Mouse (Mus musculus) neural tube, embryonic 11.5 days (tissue): ENCODE measurements around the gene Ubxn10. TPM values are rescaled to one million over a fixed set of nuclear protein-coding genes. Genes with fewer than 3 reads are reported as not detected.

Experiments
- ATAC-seq: fragments of 200-750 bp; cut with Nextera tagmentation; 2 replicates; pipeline ENCODE4 v1.8.0; 2017; ENCODE audit warnings: moderate number of reproducible peaks, mild to moderate bottlenecking, moderate TSS enrichment, moderate library complexity; ENCODE audit not compliant: insufficient read depth, low FRiP score, low TSS enrichment
- DNase-seq: peaks from one replicate; pipeline ENCODE4 v3.0.0-alpha.2; 2015; ENCODE audit warnings: low spot score
- H3K27ac ChIP-seq: fragments of 300-500 bp; sonication (generic); 2 replicates; pipeline ENCODE4 v1.5.1; 2014; ENCODE audit warnings: low read depth, mild to moderate bottlenecking, low read length
- H3K27me3 ChIP-seq: fragments of 300-500 bp; sonication (generic); 2 replicates; pipeline ENCODE4 v1.6.1; 2014; ENCODE audit warnings: mild to moderate bottlenecking, low read length, mixed read lengths; ENCODE audit not compliant: control insufficient read depth, insufficient read depth
- H3K36me3 ChIP-seq: fragments of 300-500 bp; sonication (generic); 2 replicates; pipeline ENCODE4 v1.6.1; 2014; ENCODE audit warnings: mild to moderate bottlenecking, low read length, moderate library complexity, mixed read lengths; ENCODE audit not compliant: control insufficient read depth, insufficient read depth
- H3K4me1 ChIP-seq: fragments of 300-500 bp; sonication (generic); 2 replicates; pipeline ENCODE4 v1.6.1; 2014; ENCODE audit warnings: low read length, mixed read lengths; ENCODE audit not compliant: control insufficient read depth, insufficient read depth
- H3K4me2 ChIP-seq: fragments of 300-500 bp; sonication (generic); 2 replicates; pipeline ENCODE4 v1.6.1; 2014; ENCODE audit warnings: low read depth, mild to moderate bottlenecking, moderate library complexity
- H3K4me3 ChIP-seq: fragments of 300-500 bp; sonication (generic); 2 replicates; pipeline ENCODE4 v1.5.1; 2014; ENCODE audit warnings: low read depth, low read length
- H3K9ac ChIP-seq: fragments of 300-500 bp; sonication (generic); 2 replicates; pipeline ENCODE4 v1.6.1; 2014; ENCODE audit warnings: mild to moderate bottlenecking, low read length
- H3K9me3 ChIP-seq: fragments of 300-500 bp; sonication (generic); 2 replicates; pipeline ENCODE4 v1.6.1; 2016; ENCODE audit warnings: low read length; ENCODE audit not compliant: control insufficient read depth
- WGBS: fragments of 180-500 bp; shearing (Covaris S2); extraction: QIAGEN DNeasy Blood & Tissue Kit; methylation state at CpG from one replicate; pipeline ENCODE4 v1.1.7; 2014; 5-methylcytosine and 5-hydroxymethylcytosine counted together
- polyA plus RNA-seq: library from polyadenylated mRNA; unstranded; fragments of >200 nt; fragmentation: Nextera tagmentation; extraction: Ambion mirVana; gene quantifications from 2 replicates; pipeline ENCODE4 v1.2.1, GENCODE M21; 2014

Gene Ubxn10
- polyA plus RNA-seq, 1 experiment from 2014 or later, result 1.0 TPM

DNA sequence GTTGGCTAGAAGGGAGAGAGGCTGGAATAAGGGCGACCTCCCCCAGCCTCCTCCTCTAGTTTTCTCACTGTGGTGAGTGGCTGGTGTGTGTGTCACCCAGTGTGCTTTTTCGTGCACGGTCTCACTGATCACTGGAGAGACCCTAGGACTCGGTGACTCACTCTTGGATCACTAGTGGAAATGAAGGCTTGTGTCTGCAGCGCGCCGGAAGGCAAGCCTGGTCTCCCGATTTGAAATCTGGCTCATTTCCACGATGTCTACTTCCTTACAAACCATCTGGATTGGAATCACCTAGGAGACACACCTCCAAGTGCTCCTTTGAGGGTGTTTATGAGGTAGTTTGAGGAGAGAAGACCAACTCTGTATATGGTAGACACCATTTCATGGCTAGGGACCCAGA, 9.9 kb upstream of the Ubxn10 start:
- Histone ChIP-seq H3K4me1 (no peaks in the 10 kb centered on the region), H3K27me3 (no peaks in the 10 kb centered on the region), H3K9me3 (no peaks in the 10 kb centered on the region), H3K4me3 (no peak overlapping the region), H3K36me3 (no peaks in the 10 kb centered on the region), H3K4me2 (no peak overlapping the region), H3K27ac (no peak overlapping the region), H3K9ac (no peak overlapping the region)
- WGBS, result 91% methylated on average over 9 of the region's 9 CpGs
- DNase-seq, result no peak
- ATAC-seq, result no peak

- peak; percentile 60 for DNase-seq
- Histone ChIP-seq H3K9ac (no peak overlapping the region), H3K27ac (no peak overlapping the region), H3K36me3 (no peaks in the 10 kb centered on the region), H3K4me2 (no peak overlapping the region), H3K27me3 (no peaks in the 10 kb centered on the region), H3K4me3 (no peak overlapping the region), H3K9me3 (no peaks in the 10 kb centered on the region), H3K4me1 (no peaks in the 10 kb centered on the region)
- WGBS, result 62% methylated on average over 4 of the region's 4 CpGs
- no peak for ATAC-seq
These were observed 8.9 kb upstream of the Ubxn10 start for GRCm38 (mm10) chr4:138745884-138746283.

DNA sequence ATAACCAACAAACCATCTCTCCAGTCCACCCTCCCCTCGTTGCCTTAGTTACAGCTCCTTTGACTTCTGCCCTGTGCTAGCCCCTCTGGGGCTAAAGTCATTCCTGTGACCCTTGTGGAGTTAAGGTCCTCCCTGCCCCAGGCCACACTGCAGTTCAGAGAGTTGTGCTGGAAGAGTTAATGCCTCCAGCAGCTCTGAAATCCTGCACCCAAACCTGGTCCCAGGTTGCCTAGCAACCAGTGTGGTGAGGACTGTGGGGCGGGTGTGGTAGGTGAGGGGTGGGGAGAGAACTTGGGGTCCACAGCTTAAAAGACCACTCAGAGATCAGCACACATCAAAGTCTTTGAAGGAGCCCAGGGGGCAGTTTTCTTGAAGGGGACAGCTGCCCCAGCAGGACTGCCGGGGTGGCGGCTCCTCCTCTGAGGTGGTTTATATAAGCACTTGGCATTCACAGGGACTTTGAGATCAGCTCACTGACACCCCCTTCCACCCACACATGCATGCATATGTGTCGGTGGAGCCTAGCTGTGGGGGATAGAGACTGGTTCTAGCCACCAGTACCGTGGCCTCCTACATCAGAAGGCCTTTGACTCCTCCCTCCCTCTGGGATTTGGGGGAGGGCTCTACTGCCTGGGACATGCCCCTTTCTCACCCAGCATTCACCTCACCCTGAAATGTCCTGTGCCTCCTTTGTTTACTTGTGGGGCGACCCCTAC, 2.3 kb upstream of the Ubxn10 start:
- Histone ChIP-seq H3K4me3 (no peak overlapping the region), H3K27me3 (no peaks in the 10 kb centered on the region), H3K36me3 (no peaks in the 10 kb centered on the region), H3K9ac (no peak overlapping the region), H3K9me3 (no peaks in the 10 kb centered on the region), H3K27ac (no peak overlapping the region), H3K4me1 (peaks cover 7% of the 10 kb centered on the region), H3K4me2 (no peak overlapping the region)
- 12% methylated on average over 7 of the region's 7 CpGs for WGBS
- DNase-seq (peak; percentile 33), ATAC-seq (no peak)

GRCm38 (mm10) chr4:138734863-138735262, 2.1 kb downstream of the Ubxn10 start:
- no peak overlapping the region for H3K4me3 ChIP-seq
- H3K4me1 ChIP-seq, result peaks cover 7% of the 10 kb centered on the region
- no peak overlapping the region for H3K9ac ChIP-seq
- no peaks in the 10 kb centered on the region for H3K27me3 ChIP-seq
- H3K9me3 ChIP-seq, result no peaks in the 10 kb centered on the region
- ATAC-seq, result no peak
- no peaks in the 10 kb centered on the region for H3K36me3 ChIP-seq
- H3K4me2 ChIP-seq, result no peak overlapping the region
- 96% methylated on average over 4 of the region's 4 CpGs for WGBS
- no peak for DNase-seq
- H3K27ac ChIP-seq, result no peak overlapping the region

DNA sequence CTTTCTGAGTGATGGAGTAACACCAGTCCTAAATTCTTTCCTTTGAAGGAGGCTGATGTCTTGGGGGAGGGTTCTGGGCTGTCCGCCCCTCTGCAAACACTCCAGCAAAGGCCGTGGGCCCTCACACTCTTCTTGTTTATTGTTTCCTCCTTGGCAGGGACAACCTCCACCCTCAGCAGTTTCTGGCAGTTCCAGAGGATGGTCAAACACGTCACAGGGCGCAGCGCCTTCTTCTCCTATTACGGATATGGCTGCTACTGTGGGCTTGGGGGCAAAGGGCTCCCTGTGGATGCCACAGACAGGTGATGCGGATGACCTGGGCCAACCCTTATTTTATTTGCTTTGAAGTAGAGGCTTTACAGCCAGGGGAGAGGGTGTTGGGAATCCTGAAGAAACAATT, 2.9 kb downstream of the Ubxn10 start:
- H3K36me3 ChIP-seq, result no peaks in the 10 kb centered on the region
- peaks cover 3% of the 10 kb centered on the region for H3K4me1 ChIP-seq
- ATAC-seq (no peak), DNase-seq (no peak)
- WGBS, result 66% methylated on average over 7 of the region's 7 CpGs
- H3K4me3 ChIP-seq, result no peak overlapping the region
- no peak overlapping the region for H3K27ac ChIP-seq
- H3K9me3 ChIP-seq, result no peaks in the 10 kb centered on the region
- no peak overlapping the region for H3K9ac ChIP-seq
- H3K27me3 ChIP-seq, result no peaks in the 10 kb centered on the region
- no peak overlapping the region for H3K4me2 ChIP-seq

GRCm38 (mm10) chr4:138729018-138729703, 7.8 kb downstream of the Ubxn10 start:
- Histone ChIP-seq H3K27me3 (no peaks in the 10 kb centered on the region), H3K4me3 (no peak overlapping the region), H3K27ac (no peak overlapping the region), H3K36me3 (no peaks in the 10 kb centered on the region), H3K9me3 (no peaks in the 10 kb centered on the region), H3K9ac (no peak overlapping the region), H3K4me2 (no peak overlapping the region), H3K4me1 (peaks cover 6% of the 10 kb centered on the region)
- ATAC-seq (no peak), DNase-seq (no peak)
- WGBS, result 38% methylated on average over 9 of the region's 9 CpGs

- peaks cover 8% of the 10 kb centered on the region for H3K4me1 ChIP-seq
- no peak overlapping the region for H3K9ac ChIP-seq
- no peaks in the 10 kb centered on the region for H3K36me3 ChIP-seq
- no peaks in the 10 kb centered on the region for H3K9me3 ChIP-seq
- no peak for ATAC-seq
- H3K27ac ChIP-seq, result no peak overlapping the region
- WGBS, result 80% methylated on average over 5 of the region's 5 CpGs
- H3K4me2 ChIP-seq, result peak overlapping the region; percentile 43; the same call in 1 of the 2 replicates
- no peaks in the 10 kb centered on the region for H3K27me3 ChIP-seq
- no peak for DNase-seq
- no peak overlapping the region for H3K4me3 ChIP-seq
These were observed 11.2 kb downstream of the Ubxn10 start for GRCm38 (mm10) chr4:138725751-138726150.

GRCm38 (mm10) chr4:138725127-138725461, 11.9 kb downstream of the Ubxn10 start:
- Histone ChIP-seq H3K27ac (no peak overlapping the region), H3K4me2 (peak overlapping the region; percentile 43)
- peak; percentile 69; the same call in 1 of the 2 replicates for ATAC-seq

More at GRCm38 (mm10) chr4:138725127-138725461, 11.9 kb downstream of the Ubxn10 start:
- Histone ChIP-seq H3K4me1 (peaks cover 8% of the 10 kb centered on the region), H3K4me3 (peak overlapping the region; percentile 25), H3K9ac (peak overlapping the region; percentile 52), H3K9me3 (no peaks in the 10 kb centered on the region), H3K27me3 (no peaks in the 10 kb centered on the region), H3K36me3 (no peaks in the 10 kb centered on the region)
- DNase-seq, result peak; percentile 78
- 7% methylated on average over 13 of the region's 13 CpGs for WGBS
